Mouse (Mus musculus): ENCODE measurements around the gene Fam213b. TPM values are rescaled to one million over a fixed set of nuclear protein-coding genes. Genes with fewer than 3 reads are reported as not detected.

Fam213b gene
- polyA plus RNA-seq, 1 experiment = 33.6 TPM

DNA sequence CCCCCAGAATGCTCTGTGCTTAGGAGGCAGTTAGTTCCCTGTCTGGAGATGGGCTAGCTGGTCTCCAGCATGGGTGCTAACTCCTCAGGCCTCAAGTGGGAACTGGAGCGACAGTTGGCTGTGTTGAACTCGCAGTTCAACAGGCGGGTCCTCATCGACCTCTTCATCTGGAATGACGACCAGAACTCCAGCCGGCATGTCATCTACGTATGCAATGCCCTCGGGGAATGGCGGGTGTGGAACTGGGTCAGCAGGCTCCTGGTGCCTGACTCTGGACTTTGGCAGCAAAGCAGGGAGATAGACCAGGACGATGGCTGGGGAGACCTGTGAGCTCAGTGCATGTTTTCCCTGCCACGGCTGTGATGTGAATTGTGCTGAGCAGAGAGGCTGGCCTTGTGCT, 13.5 kb downstream of the Fam213b start:
- no peaks in the 10 kb centered on the region for H3K27me3 ChIP-seq (ENCODE audit: control insufficient read depth, insufficient read depth, low read length)
- no peak for DNase-seq (ENCODE audit: low read depth in 1 of 2, low spot score in 2 of 2)
- no peak overlapping the region for H3K27ac ChIP-seq (ENCODE audit: insufficient read depth, low read length)
- 92% methylated on average over 11 of the region's 11 CpGs for WGBS
- H3K4me3 ChIP-seq (ENCODE audit: extremely low read depth, insufficient read depth, insufficient read length) = no peak overlapping the region
- H3K4me1 ChIP-seq (ENCODE audit: control insufficient read depth, insufficient read depth, insufficient read length) = no peaks in the 10 kb centered on the region
- no peaks in the 10 kb centered on the region for H3K36me3 ChIP-seq (ENCODE audit: control insufficient read depth, insufficient read depth, low read length)
- TF ChIP-seq CTCF (IDR thresholded peaks at IDR 0.05; ENCODE audit: extremely low read depth, insufficient read depth, insufficient read length, insufficient replicate concordance) (no peak), POLR2A (IDR thresholded peaks at IDR 0.05; ENCODE audit: low read depth, low read length) (no peak)

DNA sequence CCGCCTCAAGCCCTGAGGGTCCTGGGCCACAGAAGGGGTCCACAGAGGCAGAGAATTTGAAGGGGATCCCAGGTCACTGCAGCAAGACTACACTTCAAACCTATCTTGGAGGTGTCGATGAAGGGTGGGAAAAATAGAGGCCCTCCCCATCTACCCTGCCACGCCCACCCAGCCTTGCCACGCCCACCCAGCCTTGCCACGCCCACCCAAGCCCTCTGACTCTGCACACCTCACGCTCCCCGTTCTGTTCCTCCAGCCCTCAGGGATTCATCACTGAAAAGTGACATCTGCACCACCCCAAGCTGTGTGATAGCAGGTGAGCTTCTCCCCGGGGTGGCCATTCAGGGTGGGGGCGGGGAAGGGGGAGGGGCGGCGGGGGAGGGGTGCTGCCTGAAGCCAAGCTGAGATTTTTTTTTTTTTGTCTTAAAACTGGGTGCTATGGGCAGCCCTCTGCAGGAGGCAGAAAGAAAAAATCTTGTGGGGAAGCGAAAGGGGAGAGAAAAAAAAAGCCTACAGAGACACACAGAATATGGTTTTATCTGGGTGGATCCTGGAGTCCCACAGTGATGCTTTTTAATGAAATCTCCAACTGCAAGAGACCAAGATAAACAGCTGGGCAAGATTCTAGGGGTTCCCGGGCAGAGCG, 16.8 kb downstream of the Fam213b start:
- DNase-seq (ENCODE audit: low read depth in 1 of 2, low spot score in 2 of 2) = no peak

DNA sequence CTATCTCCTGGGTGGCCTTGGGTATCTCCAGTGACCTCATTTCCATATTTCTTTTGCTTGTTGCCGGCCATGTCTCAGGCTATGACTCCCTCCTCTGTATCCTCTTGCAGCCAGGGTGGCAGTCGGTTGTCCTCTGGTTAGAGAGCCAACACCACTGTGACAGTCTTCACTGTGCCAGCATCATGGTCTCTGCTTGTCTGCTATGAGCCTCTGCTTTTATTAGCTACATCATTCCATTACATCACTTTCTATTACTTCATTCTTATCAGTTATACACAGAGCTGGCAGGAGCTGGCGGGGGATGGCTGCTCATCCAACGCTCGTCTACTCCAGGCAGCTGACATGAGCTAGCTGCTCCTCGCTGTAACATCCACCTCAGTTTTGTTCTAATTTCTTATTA, 18.2 kb downstream of the Fam213b start:
- no peak for DNase-seq (ENCODE audit: low read depth in 1 of 2, low spot score in 2 of 2)
- no peaks in the 10 kb centered on the region for H3K27me3 ChIP-seq (ENCODE audit: control insufficient read depth, insufficient read depth, low read length)
- WGBS = 75% methylated on average over 6 of the region's 6 CpGs
- H3K4me3 ChIP-seq (ENCODE audit: extremely low read depth, insufficient read depth, insufficient read length) = no peak overlapping the region
- H3K4me1 ChIP-seq (ENCODE audit: control insufficient read depth, insufficient read depth, insufficient read length) = no peaks in the 10 kb centered on the region
- H3K27ac ChIP-seq (ENCODE audit: insufficient read depth, low read length) = peak overlapping the region; percentile 26; the same call in 1 of the 2 replicates
- TF ChIP-seq CTCF (IDR thresholded peaks at IDR 0.05; ENCODE audit: extremely low read depth, insufficient read depth, insufficient read length, insufficient replicate concordance) = no peak
- no peaks in the 10 kb centered on the region for H3K36me3 ChIP-seq (ENCODE audit: control insufficient read depth, insufficient read depth, low read length)

More for the DNA sequence above, 16.8 kb downstream of the Fam213b start:
- Histone ChIP-seq H3K36me3 (ENCODE audit: control insufficient read depth, insufficient read depth, low read length) (no peaks in the 10 kb centered on the region), H3K27me3 (ENCODE audit: control insufficient read depth, insufficient read depth, low read length) (no peaks in the 10 kb centered on the region), H3K4me1 (ENCODE audit: control insufficient read depth, insufficient read depth, insufficient read length) (no peaks in the 10 kb centered on the region), H3K4me3 (ENCODE audit: extremely low read depth, insufficient read depth, insufficient read length) (no peak overlapping the region), H3K27ac (ENCODE audit: insufficient read depth, low read length) (no peak overlapping the region)
- TF ChIP-seq CTCF (IDR thresholded peaks at IDR 0.05; ENCODE audit: extremely low read depth, insufficient read depth, insufficient read length, insufficient replicate concordance) (no peak), POLR2A (IDR thresholded peaks at IDR 0.05; ENCODE audit: low read depth, low read length) (no peak)
- 26% methylated on average over 14 of the region's 14 CpGs for WGBS

DNA sequence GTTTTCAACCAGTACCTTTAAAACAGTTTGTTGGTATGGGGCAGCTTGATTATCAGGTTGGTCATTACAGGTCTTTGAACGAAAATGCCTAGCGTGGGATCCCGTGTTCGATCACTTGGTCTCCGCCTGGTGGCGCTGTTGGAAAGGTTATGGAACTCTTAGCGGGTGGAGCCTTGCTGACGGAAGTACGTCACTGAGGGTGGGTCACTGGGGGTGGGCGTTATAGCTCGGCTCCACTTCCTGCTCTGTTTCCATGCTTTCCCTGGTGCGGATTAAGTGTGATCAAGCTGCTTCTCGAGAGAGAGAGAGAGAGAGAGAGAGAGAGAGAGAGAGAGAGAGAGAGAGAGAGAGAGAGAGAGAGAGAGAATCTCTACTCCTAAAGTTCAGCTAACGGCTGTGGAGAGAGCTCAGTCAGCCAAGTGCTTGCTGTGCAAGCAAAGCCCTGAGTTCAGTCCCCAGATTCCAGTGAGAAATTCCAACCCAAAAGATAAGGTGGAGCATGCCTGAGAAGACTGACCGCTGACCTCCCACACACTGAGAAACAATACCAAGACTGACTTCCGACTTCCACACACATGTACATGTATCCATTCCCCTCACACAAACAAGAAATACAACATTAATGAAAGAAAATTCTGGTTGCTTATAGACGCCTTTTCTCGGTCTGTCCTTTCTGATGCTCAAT, 20.9 kb downstream of the Fam213b start:
- no peaks in the 10 kb centered on the region for H3K4me1 ChIP-seq (ENCODE audit: control insufficient read depth, insufficient read depth, insufficient read length)
- peak overlapping the region; percentile 52 for H3K4me3 ChIP-seq (ENCODE audit: extremely low read depth, insufficient read depth, insufficient read length)
- no peaks in the 10 kb centered on the region for H3K36me3 ChIP-seq (ENCODE audit: control insufficient read depth, insufficient read depth, low read length)
- no peaks in the 10 kb centered on the region for H3K27me3 ChIP-seq (ENCODE audit: control insufficient read depth, insufficient read depth, low read length)
- TF ChIP-seq CTCF (IDR thresholded peaks at IDR 0.05; ENCODE audit: extremely low read depth, insufficient read depth, insufficient read length, insufficient replicate concordance) (peak; percentile 95), POLR2A (IDR thresholded peaks at IDR 0.05; ENCODE audit: low read depth, low read length) (no peak)
- DNase-seq (ENCODE audit: low read depth in 1 of 2, low spot score in 2 of 2) = peak; percentile 89 to 91
- H3K27ac ChIP-seq (ENCODE audit: insufficient read depth, low read length) = peak overlapping the region; percentile 38; the same call in 1 of the 2 replicates
- WGBS = 10% methylated on average over 17 of the region's 18 CpGs

DNA sequence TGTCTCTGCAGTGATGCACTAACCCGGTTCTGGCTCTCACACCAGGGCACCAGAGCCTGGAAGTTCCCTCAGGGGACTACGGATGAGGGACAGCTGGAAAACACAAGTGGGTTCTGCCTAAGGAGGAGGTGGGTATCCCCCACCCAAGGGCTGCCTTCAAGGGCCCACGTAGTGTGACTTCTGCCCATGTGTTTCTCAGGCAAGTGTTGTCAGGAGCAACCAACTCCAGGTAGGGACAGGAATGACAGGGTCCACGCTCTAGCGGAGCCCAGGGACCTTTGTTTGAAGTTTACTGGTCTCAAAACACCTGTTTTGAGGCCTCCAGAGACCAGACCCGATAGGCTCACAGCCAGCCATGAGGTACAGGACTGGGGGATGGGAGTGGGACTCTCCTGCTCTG, 25.7 kb downstream of the Fam213b start:
- H3K27me3 ChIP-seq (ENCODE audit: control insufficient read depth, insufficient read depth, low read length) = no peaks in the 10 kb centered on the region
- WGBS = 83% methylated on average over 6 of the region's 6 CpGs

DNA sequence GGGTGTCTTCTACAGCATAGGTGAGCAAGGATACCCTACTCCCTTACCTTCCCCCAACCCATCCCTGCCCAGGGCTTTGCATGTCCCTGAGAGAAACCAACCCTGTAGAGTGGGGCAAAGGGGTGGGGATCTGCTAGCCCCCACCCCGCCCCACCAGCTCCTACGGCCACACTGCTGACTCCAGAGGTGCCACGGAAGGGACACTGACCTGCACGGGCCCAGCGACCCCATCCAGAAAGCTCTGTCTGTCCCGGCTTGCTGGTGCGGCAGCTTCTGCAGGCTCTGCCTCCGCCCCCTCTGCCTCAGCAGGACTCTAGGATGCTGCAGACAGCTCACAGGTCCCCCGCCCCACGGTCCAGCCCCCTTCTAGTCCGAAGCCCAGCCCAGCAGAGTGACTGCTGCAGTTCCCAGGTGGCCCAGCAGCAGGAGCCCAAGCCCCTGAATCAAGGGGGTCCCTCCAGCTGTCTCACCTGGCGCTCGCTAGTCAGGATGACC, 27.1 kb downstream of the Fam213b start:
- Histone ChIP-seq H3K36me3 (ENCODE audit: control insufficient read depth, insufficient read depth, low read length) (no peaks in the 10 kb centered on the region), H3K4me3 (ENCODE audit: extremely low read depth, insufficient read depth, insufficient read length) (no peak overlapping the region), H3K4me1 (ENCODE audit: control insufficient read depth, insufficient read depth, insufficient read length) (no peaks in the 10 kb centered on the region), H3K27ac (ENCODE audit: insufficient read depth, low read length) (no peak overlapping the region), H3K27me3 (ENCODE audit: control insufficient read depth, insufficient read depth, low read length) (no peaks in the 10 kb centered on the region)
- whole genome bisulfite sequencing = 34% methylated on average over 13 of the region's 13 CpGs
- DNase-seq (ENCODE audit: low read depth in 1 of 2, low spot score in 2 of 2) = no peak
- TF ChIP-seq CTCF (IDR thresholded peaks at IDR 0.05; ENCODE audit: extremely low read depth, insufficient read depth, insufficient read length, insufficient replicate concordance) (no peak), POLR2A (IDR thresholded peaks at IDR 0.05; ENCODE audit: low read depth, low read length) (no peak)

More for the DNA sequence above, 25.7 kb downstream of the Fam213b start:
- no peaks in the 10 kb centered on the region for H3K36me3 ChIP-seq (ENCODE audit: control insufficient read depth, insufficient read depth, low read length)
- no peak for DNase-seq (ENCODE audit: low read depth in 1 of 2, low spot score in 2 of 2)
- TF ChIP-seq POLR2A (IDR thresholded peaks at IDR 0.05; ENCODE audit: low read depth, low read length) = no peak
- no peak for TF ChIP-seq CTCF (IDR thresholded peaks at IDR 0.05; ENCODE audit: extremely low read depth, insufficient read depth, insufficient read length, insufficient replicate concordance)
- no peak overlapping the region for H3K4me3 ChIP-seq (ENCODE audit: extremely low read depth, insufficient read depth, insufficient read length)
- no peak overlapping the region for H3K27ac ChIP-seq (ENCODE audit: insufficient read depth, low read length)
- no peaks in the 10 kb centered on the region for H3K4me1 ChIP-seq (ENCODE audit: control insufficient read depth, insufficient read depth, insufficient read length)

DNA sequence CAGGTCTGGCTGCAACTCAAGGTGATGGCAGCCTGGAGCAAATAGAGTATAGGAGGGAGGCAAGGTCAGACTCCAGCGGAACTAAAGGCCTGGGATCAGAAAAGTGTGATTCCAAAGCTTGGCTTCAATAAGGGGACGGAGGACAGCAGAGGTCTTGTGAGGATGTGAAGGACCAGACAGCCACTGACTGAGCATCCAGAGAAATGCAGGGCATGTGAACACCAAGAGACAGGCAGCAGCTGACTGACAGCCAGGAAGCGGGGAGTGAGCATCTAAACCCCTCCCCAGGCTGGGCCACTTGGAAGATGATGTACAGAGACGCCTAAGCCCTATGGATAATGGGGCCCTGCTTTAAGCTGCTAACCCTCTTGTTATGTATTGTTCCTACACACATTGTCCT, 28.2 kb downstream of the Fam213b start:
- no peak for DNase-seq (ENCODE audit: low read depth in 1 of 2, low spot score in 2 of 2)
- Histone ChIP-seq H3K4me1 (ENCODE audit: control insufficient read depth, insufficient read depth, insufficient read length) (no peaks in the 10 kb centered on the region), H3K27ac (ENCODE audit: insufficient read depth, low read length) (no peak overlapping the region), H3K27me3 (ENCODE audit: control insufficient read depth, insufficient read depth, low read length) (no peaks in the 10 kb centered on the region), H3K4me3 (ENCODE audit: extremely low read depth, insufficient read depth, insufficient read length) (no peak overlapping the region), H3K36me3 (ENCODE audit: control insufficient read depth, insufficient read depth, low read length) (no peaks in the 10 kb centered on the region)
- no peak for TF ChIP-seq POLR2A (IDR thresholded peaks at IDR 0.05; ENCODE audit: low read depth, low read length)
- TF ChIP-seq CTCF (IDR thresholded peaks at IDR 0.05; ENCODE audit: extremely low read depth, insufficient read depth, insufficient read length, insufficient replicate concordance) = no peak
- WGBS = 82% methylated on average over 4 of the region's 4 CpGs
